Mouse (Mus musculus) small intestine, adult 2 months (tissue): Measurements from ENCODE around the gene Slc38a11.

Experiments used
- CTCF ChIP-seq: fragments of 200-500 bp; IDR thresholded peaks from 2 replicates; pipeline ENCODE4 v1.5.1; 2012; ENCODE audit warnings: low read depth, mild to moderate bottlenecking, control low read depth, inconsistent platforms, low read length, moderate library complexity, mixed read lengths; ENCODE audit not compliant: insufficient replicate concordance, insufficient read length; ENCODE audit errors: extremely low read depth
- POLR2A ChIP-seq: fragments of 200-500 bp; IDR thresholded peaks from 2 replicates; pipeline ENCODE4 v1.6.1; 2012; ENCODE audit warnings: low read depth, mild to moderate bottlenecking, control low read depth, inconsistent platforms, low read length, moderate library complexity

DNA sequence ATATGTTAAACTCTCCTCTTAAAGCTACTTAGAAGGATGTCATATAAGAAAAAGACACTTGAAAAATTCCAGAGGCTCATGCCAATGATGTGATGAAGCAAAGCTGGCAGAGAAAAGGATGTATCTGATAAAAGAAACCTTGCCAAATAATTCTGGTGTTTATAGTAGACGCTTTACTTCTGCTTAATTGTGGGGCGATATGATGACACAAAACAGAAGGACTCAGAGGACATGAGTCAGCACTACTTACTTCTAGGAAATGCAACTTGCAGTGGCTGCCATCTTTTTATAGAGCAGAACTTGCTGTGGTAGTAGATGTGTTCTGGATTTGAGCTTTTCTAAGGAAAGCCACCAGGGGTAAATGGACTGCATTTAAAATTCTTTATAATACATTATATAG, 43.3 kb upstream of the Slc38a11 start:
- TF ChIP-seq CTCF = no peak
- no peak for TF ChIP-seq POLR2A
